Mouse (Mus musculus) liver, embryonic 12.5 days (tissue): Measurements from ENCODE around the gene Txn1. TPM values are rescaled to one million over a fixed set of nuclear protein-coding genes. Genes with fewer than 3 reads are reported as not detected.

Experiments
- polyA plus RNA-seq: library from polyadenylated mRNA; unstranded; fragments of >200 nt; fragmentation: Nextera tagmentation; extraction: Ambion mirVana; gene quantifications from 2 replicates; pipeline ENCODE4 v1.2.1, GENCODE M21; 2016

Txn1 gene
- polyA plus RNA-seq, 1 experiment from 2014 or later = 288 TPM

Other genes starting within 250 kb of the Txn1 start
- gene Akap2, start 238.8 kb downstream of the Txn1 start, polyA plus RNA-seq = 1.7 and 2.5 TPM in 2 replicates
- gene D630039A03Rik, start 40.1 kb downstream of the Txn1 start, polyA plus RNA-seq = 0.39 and 0.51 TPM in 2 replicates
- gene Txndc8, start 52.7 kb upstream of the Txn1 start, polyA plus RNA-seq = not detected in 2 replicates